Mouse (Mus musculus) layer of hippocampus, adult 11-12 months (tissue): ENCODE results near the gene Gxylt1.
A peak's percentile ranks its signal among the peaks of the same experiment; 100 is the strongest.
"Not testable (repeated sequence)": the region's sequence is repeated elsewhere in the genome, so short reads cannot be mapped to it uniquely, and the experiment has no call there.

Source experiments
- DNase-seq: peaks from one replicate; pipeline ENCODE4 v3.0.0; 2022; ENCODE audit warnings: low spot score

Gxylt1 gene

GRCm38 (mm10) chr15:93274679-93275583, at the start of gene Gxylt1:
Gene Gxylt1, minus strand, starts transcription at chr15:93275179.
- peak; percentile 99 for DNase-seq

- no peak for DNase-seq
These were observed 43.8 kb upstream of the Gxylt1 start for GRCm38 (mm10) chr15:93318781-93319180.

GRCm38 (mm10) chr15:93310304-93310703, 35.3 kb upstream of the Gxylt1 start:
- DNase-seq, result not testable (repeated sequence)

GRCm38 (mm10) chr15:93298197-93298596, 23.2 kb upstream of the Gxylt1 start:
- DNase-seq, result no peak

GRCm38 (mm10) chr15:93294483-93294882, 19.5 kb upstream of the Gxylt1 start:
- no peak for DNase-seq

GRCm38 (mm10) chr15:93288321-93288720, 13.3 kb upstream of the Gxylt1 start:
- no peak for DNase-seq

GRCm38 (mm10) chr15:93287628-93288027, 12.6 kb upstream of the Gxylt1 start:
- no peak for DNase-seq

GRCm38 (mm10) chr15:93285244-93285643, 10.3 kb upstream of the Gxylt1 start:
- DNase-seq, result no peak

- no peak for DNase-seq
These were observed 9.3 kb upstream of the Gxylt1 start for GRCm38 (mm10) chr15:93284326-93284725.

GRCm38 (mm10) chr15:93283349-93283748, 8.4 kb upstream of the Gxylt1 start:
- DNase-seq, result no peak

GRCm38 (mm10) chr15:93276276-93276675, 1.3 kb upstream of the Gxylt1 start:
- no peak for DNase-seq

- DNase-seq, result no peak
These were observed 644 bp upstream of the Gxylt1 start for GRCm38 (mm10) chr15:93275623-93276022.

- no peak for DNase-seq
These were observed 946 bp downstream of the Gxylt1 start for GRCm38 (mm10) chr15:93273788-93274678.

GRCm38 (mm10) chr15:93272948-93273347, 2.0 kb downstream of the Gxylt1 start:
- DNase-seq, result no peak

- no peak for DNase-seq
These were observed 4.6 kb downstream of the Gxylt1 start for GRCm38 (mm10) chr15:93270289-93270855.

GRCm38 (mm10) chr15:93269572-93269971, 5.4 kb downstream of the Gxylt1 start:
- no peak for DNase-seq

- no peak for DNase-seq
These were observed 7.0 kb downstream of the Gxylt1 start for GRCm38 (mm10) chr15:93268001-93268400.

GRCm38 (mm10) chr15:93267479-93267878, 7.5 kb downstream of the Gxylt1 start:
- no peak for DNase-seq

- DNase-seq, result no peak
These were observed 8.6 kb downstream of the Gxylt1 start for GRCm38 (mm10) chr15:93266361-93266760.

- peak; percentile 70 for DNase-seq
These were observed 9.3 kb downstream of the Gxylt1 start for GRCm38 (mm10) chr15:93265728-93266127.

GRCm38 (mm10) chr15:93265231-93265630, 9.7 kb downstream of the Gxylt1 start:
- no peak for DNase-seq

- DNase-seq, result no peak
These were observed 10.8 kb downstream of the Gxylt1 start for GRCm38 (mm10) chr15:93264221-93264620.
